In genomic region chr12:84614524-84614923, GRCm38 (mm10) we compare ENCODE assay signal across 15 mouse cellular contexts. TPM values are rescaled to one million over a fixed set of nuclear protein-coding genes. Genes with fewer than 3 reads are reported as not detected.
DNase-seq lines count a peak whose midpoint lies in the region; ATAC-seq and TF ChIP-seq lines count a peak whose summit lies in the region.
"Had no signal": no experiment of that assay in that cellular context is flagged by ENCODE, and none has a peak within 500 bp of the region (broad histone marks: within the 10 kb centered on the region; RNA-seq: fewer than 3 reads in every experiment).

No protein-coding gene starts in this region.

- DNase-seq in adrenal gland, adult 2 months: peak; percentile 73
- no peak for DNase-seq in adrenal gland, postnatal 4 days (ENCODE audit: low spot score in 2 of 2)
- peak; percentile 57 for DNase-seq in urinary bladder, postnatal 14 days (ENCODE audit: low spot score)
- no peak for DNase-seq in urinary bladder, adult 2 months (ENCODE audit: low spot score)
- peak; percentile 31 for DNase-seq in fibroblast of lung, adult 2 months (ENCODE audit: low read depth)
- DNase-seq: cerebellum, adult 11 months; embryo, embryonic 11 days had no signal

- H3K9ac ChIP-seq in heart, embryonic 12.5 days: no peak overlapping the region
- no peak overlapping the region for H3K9ac ChIP-seq in intestine, embryonic 15.5 days
- H3K9ac ChIP-seq: forebrain, embryonic 12.5 days; limb, embryonic 15.5 days had no signal

- H3K9me3 ChIP-seq in heart, embryonic 12.5 days (replicated peaks): no peaks in the 10 kb centered on the region
- no peaks in the 10 kb centered on the region for H3K9me3 ChIP-seq in intestine, embryonic 15.5 days
- H3K9me3 ChIP-seq: forebrain, embryonic 12.5 days; limb, embryonic 15.5 days had no signal

- H3K27ac ChIP-seq in small intestine, adult 2 months (ENCODE audit: insufficient read depth, low read depth, low read length): peak overlapping the region; percentile 20
- no peak overlapping the region for H3K27ac ChIP-seq in heart, embryonic 12.5 days (ENCODE audit: poor library complexity, severe bottlenecking)
- no peak overlapping the region for H3K27ac ChIP-seq in intestine, embryonic 15.5 days
- H3K27ac ChIP-seq: forebrain, embryonic 12.5 days; limb, embryonic 15.5 days had no signal

- H3K4me3 ChIP-seq in small intestine, adult 2 months (ENCODE audit: low read depth, low read length): no peak overlapping the region
- no peak overlapping the region for H3K4me3 ChIP-seq in heart, embryonic 12.5 days
- H3K4me3 ChIP-seq in intestine, embryonic 15.5 days (replicated peaks): no peak overlapping the region
- H3K4me3 ChIP-seq: forebrain, embryonic 12.5 days; limb, embryonic 15.5 days had no signal

- no peaks in the 10 kb centered on the region for H3K27me3 ChIP-seq in small intestine, adult 2 months (ENCODE audit: control insufficient read depth, insufficient read depth, low read length)
- H3K27me3 ChIP-seq in heart, embryonic 12.5 days (replicated peaks): no peaks in the 10 kb centered on the region
- no peaks in the 10 kb centered on the region for H3K27me3 ChIP-seq in intestine, embryonic 15.5 days (replicated peaks)
- H3K27me3 ChIP-seq: forebrain, embryonic 12.5 days; limb, embryonic 15.5 days had no signal

- H3K4me1 ChIP-seq in small intestine, adult 2 months (ENCODE audit: control insufficient read depth, insufficient read depth, insufficient read length, low read length): peaks cover 12% of the 10 kb centered on the region; the same call in 1 of the 2 replicates
- peaks cover 4% of the 10 kb centered on the region; the same call in 1 of the 2 replicates for H3K4me1 ChIP-seq in heart, embryonic 12.5 days (replicated peaks)
- H3K4me1 ChIP-seq in intestine, embryonic 15.5 days (replicated peaks): 0 out of 2 replicates have a peak, but pooled peaks cover 3% of the 10 kb centered on the region
- H3K4me1 ChIP-seq: limb, embryonic 15.5 days had no signal

- no peak for TF ChIP-seq CTCF in small intestine, adult 2 months (IDR thresholded peaks at IDR 0.05; ENCODE audit: extremely low read depth, insufficient read length, insufficient replicate concordance, low read depth, low read length)

- TF ChIP-seq POLR2A in small intestine, adult 2 months (IDR thresholded peaks at IDR 0.05; ENCODE audit: low read depth, low read length): no peak

- no peak for ATAC-seq in heart, embryonic 12.5 days (ENCODE audit: insufficient number of reproducible peaks, low FRiP score)
- no peak for ATAC-seq in intestine, embryonic 15.5 days

- H3K36me3 ChIP-seq in small intestine, adult 2 months (ENCODE audit: control insufficient read depth, insufficient read depth, low read length): peaks cover 4% of the 10 kb centered on the region
- H3K36me3 ChIP-seq in heart, embryonic 12.5 days: peaks cover 7% of the 10 kb centered on the region
- no peaks in the 10 kb centered on the region for H3K36me3 ChIP-seq in intestine, embryonic 15.5 days
- H3K36me3 ChIP-seq: forebrain, embryonic 12.5 days had no signal

- H3K4me2 ChIP-seq in heart, embryonic 12.5 days: no peak overlapping the region
- H3K4me2 ChIP-seq in intestine, embryonic 15.5 days (replicated peaks): no peak overlapping the region
- H3K4me2 ChIP-seq: forebrain, embryonic 12.5 days; limb, embryonic 15.5 days had no signal

- WGBS in small intestine, adult 2 months: 60% methylated on average over 7 of the region's 7 CpGs
- 41% methylated on average over 7 of the region's 7 CpGs for WGBS in heart, embryonic 12.5 days
- 63% methylated on average over 7 of the region's 7 CpGs for WGBS in intestine, embryonic 15.5 days

RNA-seq across cellular contexts. Expression of gene Abcd4, which starts 2.7 kb away (rescaled TPM):
- total RNA-seq in adrenal gland, adult 2 months (2021): 10 to 100 TPM; 12.1 to 12.4 TPM
- polyA plus RNA-seq in adrenal gland, adult 2 months (2012; rRNA removed): 27.7 and 30.3 TPM in 2 replicates
- 10 to 100 TPM; 11.3 to 13.8 TPM for total RNA-seq in adrenal gland, postnatal 4 days (2021)
- 31.0 and 39.8 TPM in 2 replicates for polyA plus RNA-seq in urinary bladder, adult 2 months (2012; rRNA removed)
- polyA plus RNA-seq in small intestine, adult 2 months (2012; rRNA removed): 9.5 and 30.6 TPM in 2 replicates
- 10.3 and 10.4 TPM in 2 replicates for polyA plus RNA-seq in heart, embryonic 12.5 days (2016; fragmentation: Nextera tagmentation; extraction: Ambion mirVana)
- polyA plus RNA-seq in intestine, embryonic 15.5 days (2015; fragmentation: Nextera tagmentation; extraction: Ambion mirVana): 16.5 and 20.8 TPM in 2 replicates

RNA-seq across cellular contexts. Expression of gene Vrtn, which starts 26.3 kb away (rescaled TPM):
- not detected for total RNA-seq in adrenal gland, adult 2 months (2021)
- polyA plus RNA-seq in adrenal gland, adult 2 months (2012; rRNA removed): not detected in 2 replicates
- not detected for total RNA-seq in adrenal gland, postnatal 4 days (2021)
- polyA plus RNA-seq in urinary bladder, adult 2 months (2012; rRNA removed): not detected in 2 replicates
- not detected in 2 replicates for polyA plus RNA-seq in small intestine, adult 2 months (2012; rRNA removed)
- not detected in 2 replicates for polyA plus RNA-seq in heart, embryonic 12.5 days (2016; fragmentation: Nextera tagmentation; extraction: Ambion mirVana)
- not detected in 2 replicates for polyA plus RNA-seq in intestine, embryonic 15.5 days (2015; fragmentation: Nextera tagmentation; extraction: Ambion mirVana)
- total RNA-seq: megakaryocyte progenitor cell, adult 5-6 weeks had no signal
- polyA plus RNA-seq: forebrain, embryonic 12.5 days; hindbrain, embryonic 11.5 days; kidney, embryonic 14.5 days; limb, embryonic 15.5 days had no signal

RNA-seq across cellular contexts. Expression of gene Vsx2, which starts 45.0 kb away (rescaled TPM):
- total RNA-seq in adrenal gland, adult 2 months (2021): not detected
- not detected in 2 replicates for polyA plus RNA-seq in adrenal gland, adult 2 months (2012; rRNA removed)
- total RNA-seq in adrenal gland, postnatal 4 days (2021): not detected
- 0.01 TPM in 1 of 2 replicates, not detected in the other for polyA plus RNA-seq in urinary bladder, adult 2 months (2012; rRNA removed)
- not detected in 2 replicates for polyA plus RNA-seq in small intestine, adult 2 months (2012; rRNA removed)
- polyA plus RNA-seq in heart, embryonic 12.5 days (2016; fragmentation: Nextera tagmentation; extraction: Ambion mirVana): not detected in 2 replicates
- polyA plus RNA-seq in intestine, embryonic 15.5 days (2015; fragmentation: Nextera tagmentation; extraction: Ambion mirVana): not detected in 2 replicates
- total RNA-seq: megakaryocyte progenitor cell, adult 5-6 weeks had no signal
- polyA plus RNA-seq: kidney, embryonic 14.5 days had no signal

Comparison
In these comparisons a context has a peak if more than half of its experiments do, and no peak if none do; other contexts are left out.
1. DNase-seq: peak in adrenal gland, adult 2 months (single experiment), urinary bladder, postnatal 14 days (single experiment) and fibroblast of lung, adult 2 months (single experiment); none in adrenal gland, postnatal 4 days (0 of 2) and urinary bladder, adult 2 months (single experiment).